Mouse (Mus musculus): ENCODE measurements around the gene Cherp. TPM values are rescaled to one million over a fixed set of nuclear protein-coding genes. Genes with fewer than 3 reads are reported as not detected.

Cherp gene
- total and polyA plus RNA-seq, 3 experiments, result 21.1 to 106 (median 78.0) TPM

- peaks cover 0 to 12% of the 10 kb centered on the region in 2 experiments; a peak in 2 of 4 replicates for H3K4me1 ChIP-seq (ENCODE audit: control insufficient read depth in 1 of 2, insufficient read depth in 2 of 2, low read length in 2 of 2)
- TF ChIP-seq CTCF (IDR thresholded peaks at IDR 0.05 in 2 of 3, conservative IDR thresholded peaks at IDR 0.05 in 1 of 3; ENCODE audit: control insufficient read depth in 1 of 3, insufficient read depth in 1 of 3, low read depth in 2 of 3, low read length in 3 of 3, poor library complexity in 1 of 3, severe bottlenecking in 1 of 3) (no peak), EP300 (IDR thresholded peaks at IDR 0.05; ENCODE audit: low read depth in 1 of 2, low read length in 2 of 2) (no peak), MAFK (IDR thresholded peaks at IDR 0.05; ENCODE audit: borderline replicate concordance, low read depth, low read length) (no peak), MEF2A (IDR thresholded peaks at IDR 0.05; ENCODE audit: extremely low read depth, insufficient replicate concordance, low read depth, low read length, poor library complexity, severe bottlenecking) (no peak)
- H3K36me3 ChIP-seq (ENCODE audit: control insufficient read depth in 1 of 2, insufficient read depth in 2 of 2, low read length in 2 of 2), result peaks cover 6 to 10% of the 10 kb centered on the region in 2 experiments
- no peak for DNase-seq (ENCODE audit: low read depth, low spot score)
- H3K79me2 ChIP-seq (ENCODE audit: control insufficient read depth, insufficient read depth, low read length, poor library complexity), result peaks cover 20% of the 10 kb centered on the region
- H3K27ac ChIP-seq (ENCODE audit: control insufficient read depth, low read depth, low read length), result no peak overlapping the region
- H3K4me3 ChIP-seq (ENCODE audit: control insufficient read depth in 1 of 2, insufficient read depth in 1 of 2, low read depth in 2 of 2, low read length in 2 of 2), result no peak overlapping the region; a peak in 1 of 4 replicates
- no peaks in the 10 kb centered on the region for H3K9me3 ChIP-seq (replicated peaks; ENCODE audit: insufficient read depth, low read length)
- H3K9ac ChIP-seq (ENCODE audit: control insufficient read depth, low read depth, low read length, poor library complexity, severe bottlenecking), result no peak overlapping the region
- H3K27me3 ChIP-seq (ENCODE audit: control insufficient read depth in 1 of 2, insufficient read depth in 2 of 2, low read length in 2 of 2), result no peaks in the 10 kb centered on the region
These were observed 16.0 kb upstream of the Cherp start for GRCm38 (mm10) chr8:72491017-72491416.

DNA sequence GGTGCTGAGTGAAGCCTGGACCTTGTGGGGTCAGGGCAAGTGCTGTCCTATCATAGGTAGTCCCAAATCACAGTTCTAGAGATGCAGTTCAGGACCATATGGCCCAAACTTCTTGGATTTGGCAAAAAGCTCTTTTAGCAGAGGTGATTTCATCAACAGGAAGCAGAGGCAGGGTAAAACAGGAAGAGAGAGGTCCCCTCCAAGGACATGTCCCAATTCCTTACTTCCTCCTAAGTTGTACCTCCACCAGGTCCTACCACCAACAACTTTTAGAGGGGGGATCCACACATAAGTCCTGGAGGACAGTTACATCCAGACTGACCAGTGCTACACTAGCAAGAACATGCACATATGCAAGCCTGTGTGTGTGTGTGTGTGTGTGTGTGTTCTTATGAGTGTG lies 12.0 kb upstream of the Cherp start:
- H3K36me3 ChIP-seq (ENCODE audit: control insufficient read depth in 1 of 2, insufficient read depth in 2 of 2, low read length in 2 of 2), result peaks cover 3 to 13% of the 10 kb centered on the region in 2 experiments
- H3K79me2 ChIP-seq (ENCODE audit: control insufficient read depth, insufficient read depth, low read length, poor library complexity), result peaks cover 8% of the 10 kb centered on the region
- no peak overlapping the region for H3K4me3 ChIP-seq (ENCODE audit: control insufficient read depth in 1 of 2, insufficient read depth in 1 of 2, low read depth in 2 of 2, low read length in 2 of 2)
- no peak for DNase-seq (ENCODE audit: low read depth, low spot score)
- no peaks in the 10 kb centered on the region for H3K9me3 ChIP-seq (replicated peaks; ENCODE audit: insufficient read depth, low read length)
- peaks cover 0 to 8% of the 10 kb centered on the region in 2 experiments; a peak in 2 of 4 replicates for H3K4me1 ChIP-seq (ENCODE audit: control insufficient read depth in 1 of 2, insufficient read depth in 2 of 2, low read length in 2 of 2)
- H3K27me3 ChIP-seq (ENCODE audit: control insufficient read depth in 1 of 2, insufficient read depth in 2 of 2, low read length in 2 of 2), result no peaks in the 10 kb centered on the region
- no peak for TF ChIP-seq MEF2A (IDR thresholded peaks at IDR 0.05; ENCODE audit: extremely low read depth, insufficient replicate concordance, low read depth, low read length, poor library complexity, severe bottlenecking)
- no peak for TF ChIP-seq USF1 (IDR thresholded peaks at IDR 0.05; ENCODE audit: low read depth, low read length)
- no peak for TF ChIP-seq ZNF384 (IDR thresholded peaks at IDR 0.05; ENCODE audit: low read depth, low read length)
- no peak for TF ChIP-seq CHD2 (IDR thresholded peaks at IDR 0.05; ENCODE audit: low read length)
- TF ChIP-seq ELF1 (IDR thresholded peaks at IDR 0.05; ENCODE audit: low read depth, low read length), result no peak; the same call in 1 of the 2 replicates
- TF ChIP-seq MAZ (IDR thresholded peaks at IDR 0.05; ENCODE audit: low read depth, low read length), result no peak
- TF ChIP-seq USF2 (IDR thresholded peaks at IDR 0.05; ENCODE audit: borderline replicate concordance in 1 of 2, insufficient read depth in 1 of 2, low read depth in 1 of 2, low read length in 2 of 2), result no peak
- TF ChIP-seq NELFE (IDR thresholded peaks at IDR 0.05; ENCODE audit: low read depth, low read length), result no peak
- TF ChIP-seq E2F4 (IDR thresholded peaks at IDR 0.05; ENCODE audit: borderline replicate concordance, low read depth, low read length), result no peak
- TF ChIP-seq TAL1 (IDR thresholded peaks at IDR 0.05; ENCODE audit: low read length), result no peak
- no peak for TF ChIP-seq ZKSCAN1 (IDR thresholded peaks at IDR 0.05; ENCODE audit: low read depth, low read length)
- TF ChIP-seq ZMIZ1 (IDR thresholded peaks at IDR 0.05; ENCODE audit: low read depth, low read length), result no peak
- no peak overlapping the region for H3K9ac ChIP-seq (ENCODE audit: control insufficient read depth, low read depth, low read length, poor library complexity, severe bottlenecking)
- no peak overlapping the region for H3K27ac ChIP-seq (ENCODE audit: control insufficient read depth, low read depth, low read length)

Data from MEL (cell line).